Mouse (Mus musculus) embryonic fibroblast, embryonic 13.5 days (primary cell): Measurements from ENCODE around the gene Fkbp14. TPM values are rescaled to one million over a fixed set of nuclear protein-coding genes. Genes with fewer than 3 reads are reported as not detected.

Source experiments
- H3K27ac ChIP-seq: 2 replicates; pipeline ENCODE4 v1.5.1; 2012; ENCODE audit warnings: low read length, control low read depth, inconsistent platforms; ENCODE audit not compliant: insufficient read depth
- H3K4me1 ChIP-seq: 2 replicates; pipeline ENCODE4 v1.6.1; 2011; ENCODE audit warnings: low read length; ENCODE audit not compliant: control insufficient read depth, insufficient read depth
- H3K4me3 ChIP-seq: 2 replicates; pipeline ENCODE4 v1.5.1; 2011; ENCODE audit warnings: mild to moderate bottlenecking, control low read depth, low read length; ENCODE audit not compliant: insufficient read depth
- CTCF ChIP-seq: IDR thresholded peaks from 2 replicates; pipeline ENCODE4 v1.5.1; 2011; ENCODE audit warnings: mild to moderate bottlenecking, control low read depth, low read length, moderate library complexity, borderline replicate concordance; ENCODE audit not compliant: insufficient read depth
- POLR2A ChIP-seq: IDR thresholded peaks from 2 replicates; pipeline ENCODE4 v1.6.1; 2011; ENCODE audit warnings: low read depth, mild to moderate bottlenecking, control low read depth, low read length, moderate library complexity
- polyA plus RNA-seq: library from polyadenylated mRNA; stranded (reverse); fragments of >200 nt; gene quantifications from 2 replicates; pipeline ENCODE4 v1.2.4, GENCODE M21; 2011; ENCODE audit warnings: low read depth; ENCODE audit not compliant: missing spikeins, insufficient read length

Fkbp14 gene
- polyA plus RNA-seq = 59.6 and 61.2 TPM in 2 replicates

GRCm38 (mm10) chr6:54597208-54597607 is at the start of gene Fkbp14:
Gene Fkbp14 (minus strand): TSS chr6:54597308.
- Histone ChIP-seq H3K4me1 (peaks cover 5% of the 10 kb centered on the region; the same call in 1 of the 2 replicates), H3K27ac (no peak within 1 kb of the TSS), H3K4me3 (peak within 1 kb of the TSS; percentile 86; the same call in 1 of the 2 replicates)
- TF ChIP-seq POLR2A (no peak), CTCF (no peak)

GRCm38 (mm10) chr6:54643181-54643580 is 46.1 kb upstream of the Fkbp14 start:
- no peak overlapping the region for H3K4me3 ChIP-seq
- no peak overlapping the region for H3K27ac ChIP-seq
- no peak for TF ChIP-seq CTCF
- TF ChIP-seq POLR2A = no peak
- H3K4me1 ChIP-seq = no peaks in the 10 kb centered on the region

- H3K4me1 ChIP-seq = no peaks in the 10 kb centered on the region
- H3K4me3 ChIP-seq = no peak overlapping the region
- H3K27ac ChIP-seq = no peak overlapping the region
- TF ChIP-seq CTCF = no peak
- no peak for TF ChIP-seq POLR2A
Observed at GRCm38 (mm10) chr6:54641953-54642352, 44.8 kb upstream of the Fkbp14 start.

GRCm38 (mm10) chr6:54639877-54640276 is 42.8 kb upstream of the Fkbp14 start:
- no peak overlapping the region for H3K4me3 ChIP-seq
- TF ChIP-seq POLR2A = no peak
- H3K4me1 ChIP-seq = no peaks in the 10 kb centered on the region
- H3K27ac ChIP-seq = no peak overlapping the region

- Histone ChIP-seq H3K4me3 (no peak overlapping the region), H3K27ac (no peak overlapping the region), H3K4me1 (no peaks in the 10 kb centered on the region)
- TF ChIP-seq POLR2A (no peak), CTCF (no peak)
Observed at GRCm38 (mm10) chr6:54631462-54631861, 34.4 kb upstream of the Fkbp14 start.

- TF ChIP-seq CTCF (peak; percentile 42; the same call in 1 of the 2 replicates), POLR2A (no peak)
- no peak overlapping the region for H3K4me3 ChIP-seq
- H3K27ac ChIP-seq = no peak overlapping the region
- no peaks in the 10 kb centered on the region for H3K4me1 ChIP-seq
Observed at GRCm38 (mm10) chr6:54629734-54630133, 32.6 kb upstream of the Fkbp14 start.

- H3K4me3 ChIP-seq = no peak overlapping the region
- H3K27ac ChIP-seq = no peak overlapping the region
- TF ChIP-seq POLR2A (no peak), CTCF (no peak)
- no peaks in the 10 kb centered on the region for H3K4me1 ChIP-seq
Observed at GRCm38 (mm10) chr6:54628381-54628780, 31.3 kb upstream of the Fkbp14 start.

- H3K4me1 ChIP-seq = no peaks in the 10 kb centered on the region
- no peak overlapping the region for H3K4me3 ChIP-seq
- H3K27ac ChIP-seq = no peak overlapping the region
- no peak for TF ChIP-seq CTCF
- no peak for TF ChIP-seq POLR2A
Observed at GRCm38 (mm10) chr6:54620357-54620756, 23.2 kb upstream of the Fkbp14 start.

GRCm38 (mm10) chr6:54619530-54619929 is 22.4 kb upstream of the Fkbp14 start:
- no peak overlapping the region for H3K27ac ChIP-seq
- H3K4me1 ChIP-seq = no peaks in the 10 kb centered on the region
- TF ChIP-seq POLR2A (no peak), CTCF (no peak)
- H3K4me3 ChIP-seq = no peak overlapping the region

- no peak overlapping the region for H3K27ac ChIP-seq
- TF ChIP-seq POLR2A (no peak), CTCF (no peak)
- no peaks in the 10 kb centered on the region for H3K4me1 ChIP-seq
Observed at GRCm38 (mm10) chr6:54617363-54617762, 20.3 kb upstream of the Fkbp14 start.

GRCm38 (mm10) chr6:54606241-54606640 is 9.1 kb upstream of the Fkbp14 start:
- H3K4me1 ChIP-seq = no peaks in the 10 kb centered on the region
- H3K27ac ChIP-seq = no peak overlapping the region
- TF ChIP-seq POLR2A (no peak), CTCF (no peak)
- H3K4me3 ChIP-seq = no peak overlapping the region

More at GRCm38 (mm10) chr6:54617363-54617762, 20.3 kb upstream of the Fkbp14 start:
- H3K4me3 ChIP-seq = no peak overlapping the region
